Mouse (Mus musculus) stomach, embryonic 16.5 days (tissue): Measurements from ENCODE around the gene St8sia6. TPM values are rescaled to one million over a fixed set of nuclear protein-coding genes. Genes with fewer than 3 reads are reported as not detected.
"Not testable (repeated sequence)": the region's sequence is repeated elsewhere in the genome, so short reads cannot be mapped to it uniquely, and the experiment has no call there.

ENCODE experiments used
- ATAC-seq: fragments of 200-750 bp; cut with Nextera tagmentation; 2 replicates; pipeline ENCODE4 v1.8.0; 2017; ENCODE audit warnings: moderate number of reproducible peaks, moderate TSS enrichment; ENCODE audit not compliant: insufficient read depth, low FRiP score
- H3K27ac ChIP-seq: fragments of 300-500 bp; sonication (generic); 2 replicates; pipeline ENCODE4 v1.5.1; 2014; ENCODE audit warnings: low read length
- H3K27me3 ChIP-seq: fragments of 300-500 bp; sonication (generic); 2 replicates; pipeline ENCODE4 v1.6.1; 2014; ENCODE audit warnings: low read length, control low read depth, mixed read lengths; ENCODE audit not compliant: control insufficient read depth, insufficient read depth
- H3K36me3 ChIP-seq: fragments of 300-500 bp; sonication (generic); 2 replicates; pipeline ENCODE4 v1.6.1; 2014; ENCODE audit warnings: low read length; ENCODE audit not compliant: control insufficient read depth, insufficient read depth
- H3K4me1 ChIP-seq: fragments of 300-500 bp; sonication (generic); 2 replicates; pipeline ENCODE4 v1.6.1; 2014; ENCODE audit warnings: low read length, control low read depth, mixed read lengths; ENCODE audit not compliant: control insufficient read depth, insufficient read depth
- H3K4me2 ChIP-seq: fragments of 300-500 bp; sonication (generic); 2 replicates; pipeline ENCODE4 v1.6.1; 2014; ENCODE audit warnings: low read depth, low read length, mixed read lengths
- H3K4me3 ChIP-seq: fragments of 300-500 bp; sonication (generic); replicated peaks from 2 replicates; pipeline ENCODE4 v1.5.1; 2014; ENCODE audit warnings: mild to moderate bottlenecking, low read length
- H3K9ac ChIP-seq: fragments of 300-500 bp; sonication (generic); 2 replicates; pipeline ENCODE4 v1.6.1; 2014; ENCODE audit warnings: low read length
- H3K9me3 ChIP-seq: fragments of 300-500 bp; sonication (generic); replicated peaks from 2 replicates; pipeline ENCODE4 v1.6.1; 2016; ENCODE audit warnings: low read length, control low read depth; ENCODE audit not compliant: control insufficient read depth
- WGBS: fragments of 180-500 bp; shearing (Covaris S2); extraction: QIAGEN DNeasy Blood & Tissue Kit; methylation state at CpG from one replicate; pipeline ENCODE4 v1.1.7; 2014; 5-methylcytosine and 5-hydroxymethylcytosine counted together
- polyA plus RNA-seq: library from polyadenylated mRNA; unstranded; fragments of >200 nt; fragmentation: Nextera tagmentation; extraction: Ambion mirVana; gene quantifications from 2 replicates; pipeline ENCODE4 v1.2.1, GENCODE M21; 2015

Gene St8sia6
- polyA plus RNA-seq, 1 experiment from 2014 or later: 0.80 TPM

DNA sequence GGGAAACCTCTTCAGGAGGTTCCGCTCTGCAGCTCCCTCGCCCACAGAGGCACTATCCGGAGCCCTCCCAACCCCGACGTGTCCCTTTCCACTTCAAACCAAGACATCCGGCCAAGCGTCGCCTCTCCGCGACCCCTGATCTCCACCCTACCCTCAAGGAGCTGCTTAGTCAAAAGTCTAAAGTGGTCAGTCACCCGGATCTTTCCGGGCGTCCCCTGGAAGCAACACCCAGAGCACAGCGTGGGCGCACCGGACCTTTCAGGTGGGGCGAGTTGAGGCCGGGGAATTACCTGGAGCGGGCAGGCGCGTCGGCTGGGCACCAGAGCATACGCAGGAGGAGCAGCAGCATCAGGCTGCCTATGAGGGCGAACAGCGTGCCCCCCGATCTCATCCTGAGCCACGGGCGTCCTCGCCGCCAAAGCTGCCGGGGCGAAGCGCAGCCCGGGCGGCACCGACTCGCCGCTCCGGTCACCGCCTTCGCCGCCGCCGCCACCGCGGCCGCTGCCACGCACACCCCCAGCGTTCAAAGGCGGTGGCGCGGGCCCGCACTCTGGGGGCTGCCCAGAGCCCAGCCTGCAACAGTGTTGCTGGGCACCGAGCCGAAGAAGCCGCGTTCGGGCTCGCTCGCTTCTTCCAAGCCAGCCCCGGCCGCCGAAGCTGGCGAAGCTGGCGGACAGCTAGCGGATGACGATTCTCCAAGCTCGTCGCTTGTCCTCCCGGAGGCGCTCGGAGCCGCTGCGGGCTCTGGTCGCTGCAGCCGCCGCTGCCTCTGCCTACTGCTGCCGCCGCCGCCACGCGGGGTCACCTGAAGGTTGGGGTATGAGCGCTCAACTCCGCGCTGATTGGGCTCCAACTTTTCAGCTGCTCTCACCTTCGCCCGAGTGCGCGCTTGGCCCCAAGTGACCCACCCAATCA is 553 bp downstream of the St8sia6 start:
- Histone ChIP-seq H3K4me3 (peak overlapping the region; percentile 60), H3K9me3 (no peaks in the 10 kb centered on the region), H3K4me2 (peak overlapping the region; percentile 98), H3K9ac (peak overlapping the region; percentile 66), H3K4me1 (no peaks in the 10 kb centered on the region), H3K27me3 (peaks cover 23% of the 10 kb centered on the region), H3K27ac (no peak overlapping the region), H3K36me3 (no peaks in the 10 kb centered on the region)
- under 1% methylated on average over 89 of the region's 89 CpGs for WGBS
- peak; percentile 77 for ATAC-seq

- WGBS: 43% methylated on average over 13 of the region's 13 CpGs
- no peak overlapping the region; the same call in 1 of the 2 replicates for H3K9ac ChIP-seq
- no peak for ATAC-seq
Observed at GRCm38 (mm10) chr2:13792256-13793005, 1.4 kb downstream of the St8sia6 start.

DNA sequence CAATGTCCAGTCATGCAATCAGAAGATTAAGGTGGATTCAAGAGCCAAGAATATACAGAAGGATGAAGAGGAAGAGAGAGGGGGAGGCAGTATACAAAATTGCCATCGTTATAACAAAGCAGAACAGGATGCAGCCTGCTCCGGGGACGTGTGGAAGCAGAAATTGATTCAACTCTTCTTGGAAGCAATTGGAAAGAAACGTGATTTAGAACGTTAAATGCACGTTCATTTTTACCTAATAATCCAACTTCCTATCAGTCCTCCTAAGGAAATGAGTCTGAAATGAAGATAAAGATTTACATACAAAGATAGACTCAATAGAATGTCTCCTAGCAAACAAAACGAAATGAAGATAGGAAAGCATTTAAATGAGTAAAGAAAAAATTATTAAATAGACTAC is 2.3 kb downstream of the St8sia6 start:
- Histone ChIP-seq H3K4me1 (no peaks in the 10 kb centered on the region), H3K9ac (no peak overlapping the region), H3K4me2 (no peak overlapping the region), H3K27me3 (peaks cover 23% of the 10 kb centered on the region), H3K4me3 (no peak overlapping the region), H3K27ac (no peak overlapping the region), H3K9me3 (no peaks in the 10 kb centered on the region), H3K36me3 (no peaks in the 10 kb centered on the region)
- WGBS: 63% methylated on average over 7 of the region's 7 CpGs
- ATAC-seq: no peak

More at GRCm38 (mm10) chr2:13792256-13793005, 1.4 kb downstream of the St8sia6 start:
- Histone ChIP-seq H3K4me1 (no peaks in the 10 kb centered on the region), H3K36me3 (no peaks in the 10 kb centered on the region), H3K4me3 (peak overlapping the region; percentile 60; the same call in 1 of the 2 replicates), H3K27me3 (peaks cover 23% of the 10 kb centered on the region), H3K4me2 (peak overlapping the region; percentile 98), H3K27ac (no peak overlapping the region), H3K9me3 (no peaks in the 10 kb centered on the region)

DNA sequence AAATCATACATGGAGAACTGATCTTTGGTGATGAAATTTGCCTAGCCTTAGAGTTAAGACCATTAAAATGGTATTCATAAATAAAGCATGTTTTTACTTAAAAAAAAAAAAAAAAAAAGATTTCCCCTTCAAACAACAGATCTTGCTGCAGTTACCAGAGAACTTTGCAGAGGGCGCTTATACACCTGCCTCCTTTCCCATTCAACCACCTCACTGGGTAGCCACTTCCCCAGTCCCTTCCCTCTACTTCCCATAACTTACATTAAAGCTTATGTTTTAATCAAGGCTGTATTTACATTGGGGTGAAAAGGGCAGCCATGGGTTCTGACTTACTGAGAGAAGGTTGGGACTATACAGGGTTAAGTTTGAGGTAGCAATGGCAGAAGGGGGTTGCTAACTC is 4.5 kb downstream of the St8sia6 start:
- Histone ChIP-seq H3K27ac (no peak overlapping the region), H3K4me3 (no peak overlapping the region), H3K4me1 (no peaks in the 10 kb centered on the region), H3K4me2 (no peak overlapping the region), H3K36me3 (no peaks in the 10 kb centered on the region), H3K27me3 (peaks cover 20% of the 10 kb centered on the region), H3K9ac (no peak overlapping the region), H3K9me3 (no peaks in the 10 kb centered on the region)
- WGBS: 33% methylated on average over 1 of the region's 1 CpGs
- ATAC-seq: no peak

DNA sequence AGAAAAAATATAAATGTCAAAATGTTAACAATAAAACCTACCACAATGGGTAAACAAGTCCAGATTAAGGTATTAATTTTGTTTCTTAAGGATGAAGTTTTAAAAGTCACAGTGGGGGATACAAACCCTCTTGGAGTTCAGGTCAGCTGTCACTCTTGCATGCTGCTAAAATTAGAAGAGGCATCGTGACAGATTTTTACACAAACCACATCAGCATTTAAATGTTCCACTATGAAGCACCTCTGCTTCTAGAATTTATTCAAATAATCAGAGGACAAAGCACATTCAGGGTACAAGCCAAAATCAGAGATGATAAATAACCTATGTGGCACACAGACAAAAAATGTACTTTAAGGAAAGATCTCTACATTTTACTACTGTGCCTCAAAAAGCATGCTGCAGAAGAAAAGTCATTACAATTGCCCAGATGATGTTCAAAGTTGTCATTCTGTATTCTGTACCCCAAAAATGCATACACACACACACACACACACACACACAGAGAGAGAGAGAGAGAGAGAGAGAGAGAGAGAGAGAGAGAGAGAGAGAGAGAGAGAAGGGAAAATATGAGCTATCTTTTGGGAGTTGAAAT is 7.2 kb downstream of the St8sia6 start:
- Histone ChIP-seq H3K27ac (no peak overlapping the region), H3K4me2 (no peak overlapping the region), H3K9ac (no peak overlapping the region), H3K36me3 (no peaks in the 10 kb centered on the region), H3K9me3 (no peaks in the 10 kb centered on the region), H3K27me3 (peaks cover 5% of the 10 kb centered on the region), H3K4me1 (no peaks in the 10 kb centered on the region), H3K4me3 (no peak overlapping the region)
- WGBS: 56% methylated on average over 1 of the region's 1 CpGs
- ATAC-seq: no peak

GRCm38 (mm10) chr2:13785992-13786391 is 7.9 kb downstream of the St8sia6 start:
- H3K9ac ChIP-seq, H3K9me3 ChIP-seq, H3K27me3 ChIP-seq, H3K27ac ChIP-seq, H3K36me3 ChIP-seq, H3K4me2 ChIP-seq, H3K4me3 ChIP-seq, ATAC-seq, H3K4me1 ChIP-seq: not testable (repeated sequence)
- 65% methylated on average over 3 of the region's 3 CpGs for WGBS

DNA sequence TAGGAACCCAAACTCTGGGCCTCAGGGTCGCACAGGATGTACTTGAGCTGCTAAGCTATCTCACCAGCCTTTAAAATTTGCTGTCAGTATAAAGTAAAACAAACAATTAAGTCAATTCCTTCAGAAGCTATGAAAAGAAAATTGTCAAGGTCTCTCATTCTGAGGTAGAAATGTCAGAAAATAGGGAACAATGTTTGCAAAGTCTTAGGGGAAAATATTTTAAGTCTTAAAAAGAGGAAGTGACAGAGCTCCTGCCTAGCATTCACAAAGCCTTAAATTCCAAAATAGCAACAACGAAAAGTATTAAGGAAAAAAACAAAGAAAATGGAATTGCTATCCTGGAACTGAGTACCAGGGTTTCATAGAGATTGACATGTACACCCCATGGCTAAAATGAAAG is 8.6 kb downstream of the St8sia6 start:
- no peak overlapping the region for H3K9ac ChIP-seq
- no peak for ATAC-seq
- WGBS: 67% methylated on average over 2 of the region's 2 CpGs
- H3K4me1 ChIP-seq: no peaks in the 10 kb centered on the region
- no peaks in the 10 kb centered on the region for H3K36me3 ChIP-seq
- H3K9me3 ChIP-seq: no peaks in the 10 kb centered on the region
- no peak overlapping the region for H3K4me2 ChIP-seq
- no peak overlapping the region for H3K27ac ChIP-seq
- no peaks in the 10 kb centered on the region; the same call in 1 of the 2 replicates for H3K27me3 ChIP-seq
- no peak overlapping the region for H3K4me3 ChIP-seq

GRCm38 (mm10) chr2:13784448-13784847 is 9.4 kb downstream of the St8sia6 start:
- Histone ChIP-seq H3K27ac (no peak overlapping the region), H3K4me1 (no peaks in the 10 kb centered on the region), H3K4me3 (no peak overlapping the region), H3K9ac (no peak overlapping the region), H3K9me3 (no peaks in the 10 kb centered on the region), H3K27me3 (no peaks in the 10 kb centered on the region), H3K36me3 (no peaks in the 10 kb centered on the region), H3K4me2 (no peak overlapping the region)
- 89% methylated on average over 1 of the region's 1 CpGs for WGBS
- ATAC-seq: no peak

GRCm38 (mm10) chr2:13777032-13777431 is 16.8 kb downstream of the St8sia6 start:
- Histone ChIP-seq H3K36me3 (no peaks in the 10 kb centered on the region), H3K4me1 (no peaks in the 10 kb centered on the region), H3K9me3 (no peaks in the 10 kb centered on the region), H3K27me3 (no peaks in the 10 kb centered on the region), H3K4me2 (no peak overlapping the region), H3K27ac (no peak overlapping the region), H3K9ac (no peak overlapping the region), H3K4me3 (no peak overlapping the region)
- ATAC-seq: no peak
